Mouse (Mus musculus): ENCODE data around the gene Dynll1. TPM values are rescaled to one million over a fixed set of nuclear protein-coding genes. Genes with fewer than 3 reads are reported as not detected.
"Not testable (repeated sequence)": the region's sequence is repeated elsewhere in the genome, so short reads cannot be mapped to it uniquely, and the experiment has no call there.

The Dynll1 gene
- polyA plus RNA-seq, 1 experiment from 2014 or later = 1,617 TPM

DNA sequence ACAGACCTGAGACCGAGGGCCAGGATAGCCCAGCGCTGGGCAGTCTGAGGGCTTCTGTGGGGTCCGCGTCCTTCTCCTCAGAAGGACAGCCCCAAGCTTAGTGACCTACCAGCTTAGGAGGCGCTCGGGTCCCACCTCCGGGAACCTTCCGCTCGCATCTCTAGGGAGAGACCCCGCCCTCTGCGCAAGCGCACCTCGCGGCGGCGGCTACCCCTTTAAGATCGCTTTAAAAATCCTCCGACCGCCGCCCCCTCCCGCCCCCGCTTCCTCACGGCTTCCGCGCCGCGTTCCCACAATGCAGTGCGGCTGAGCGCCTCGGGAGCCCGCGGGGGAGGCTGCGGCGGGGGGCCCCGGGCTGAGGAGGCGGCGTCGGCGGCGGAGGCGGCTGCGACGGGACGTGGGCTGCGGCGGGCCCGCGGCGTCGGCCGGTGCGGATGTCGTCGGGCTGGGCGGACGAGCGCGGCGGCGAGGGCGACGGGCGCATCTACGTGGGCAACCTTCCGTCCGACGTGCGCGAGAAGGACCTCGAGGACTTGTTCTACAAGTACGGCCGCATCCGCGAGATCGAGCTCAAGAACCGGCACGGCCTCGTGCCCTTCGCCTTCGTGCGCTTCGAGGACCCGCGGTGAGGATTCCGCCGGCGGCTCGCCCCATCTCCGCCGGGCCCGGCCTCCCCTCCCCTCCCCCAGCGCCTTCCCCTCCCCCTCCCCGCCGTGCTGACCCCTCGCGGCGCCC is 26.2 kb upstream of the Dynll1 start, which contains the start of gene Srsf9:
Gene Srsf9, plus strand, starts transcription at position 303 of the 735 bp plus-strand sequence.
- WGBS = under 1% methylated on average over 92 of the region's 97 CpGs
- H3K4me1 ChIP-seq = peaks cover 29% of the 10 kb centered on the region
- peak; percentile 93 for ATAC-seq (replicated peaks; ENCODE audit: low FRiP score)
- no peaks in the 10 kb centered on the region for H3K9me3 ChIP-seq (replicated peaks)
- H3K4me3 ChIP-seq (replicated peaks) = peak within 1 kb of the TSS; percentile 96
- peak within 1 kb of the TSS; percentile 81 for H3K4me2 ChIP-seq
- peak within 1 kb of the TSS; percentile 98 for H3K9ac ChIP-seq
- peaks cover 25% of the 10 kb centered on the region for H3K36me3 ChIP-seq
- no peaks in the 10 kb centered on the region for H3K27me3 ChIP-seq
- H3K27ac ChIP-seq = peak within 1 kb of the TSS; percentile 94

DNA sequence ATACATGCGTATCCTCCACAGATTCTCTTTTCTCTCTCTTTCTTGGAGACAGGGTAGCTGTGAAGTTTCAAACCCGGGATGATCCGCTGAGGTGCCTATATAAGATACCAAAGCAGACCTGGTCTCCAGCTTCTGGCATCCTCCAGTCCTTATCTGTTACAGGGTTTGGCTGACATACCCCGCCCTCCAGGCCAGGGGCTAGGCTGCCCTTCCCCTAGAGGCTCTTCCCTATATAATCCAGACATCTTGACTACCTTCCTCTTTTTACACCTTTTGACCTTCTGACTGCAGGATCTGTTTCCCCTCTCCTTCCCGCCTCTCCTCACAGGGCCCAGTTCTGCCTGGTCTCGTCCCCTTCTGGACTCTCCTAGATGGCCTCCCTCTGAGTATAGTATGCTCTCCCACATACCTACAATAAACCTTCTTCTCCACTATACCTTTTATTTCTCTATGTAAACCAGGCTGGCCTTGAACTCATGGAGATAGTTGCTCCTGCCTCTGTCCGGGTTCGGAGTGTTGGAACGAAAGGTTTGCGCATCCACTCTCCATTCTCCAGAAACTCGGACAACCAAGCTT is 25.5 kb upstream of the Dynll1 start:
- Histone ChIP-seq H3K36me3 (peaks cover 18% of the 10 kb centered on the region), H3K27ac (peak overlapping the region; percentile 94), H3K4me3 (replicated peaks) (peak overlapping the region; percentile 96), H3K4me2 (peak overlapping the region; percentile 81), H3K27me3 (no peaks in the 10 kb centered on the region), H3K9me3 (replicated peaks) (no peaks in the 10 kb centered on the region), H3K9ac (peak overlapping the region; percentile 98), H3K4me1 (peaks cover 29% of the 10 kb centered on the region)
- WGBS = 25% methylated on average over 11 of the region's 11 CpGs
- ATAC-seq (replicated peaks; ENCODE audit: low FRiP score) = peak; percentile 68

- peak overlapping the region; percentile 48 for H3K9ac ChIP-seq
- under 1% methylated on average over 22 of the region's 22 CpGs for WGBS
These were observed 18.5 kb upstream of the Dynll1 start for GRCm38 (mm10) chr5:115319004-115319940.

DNA sequence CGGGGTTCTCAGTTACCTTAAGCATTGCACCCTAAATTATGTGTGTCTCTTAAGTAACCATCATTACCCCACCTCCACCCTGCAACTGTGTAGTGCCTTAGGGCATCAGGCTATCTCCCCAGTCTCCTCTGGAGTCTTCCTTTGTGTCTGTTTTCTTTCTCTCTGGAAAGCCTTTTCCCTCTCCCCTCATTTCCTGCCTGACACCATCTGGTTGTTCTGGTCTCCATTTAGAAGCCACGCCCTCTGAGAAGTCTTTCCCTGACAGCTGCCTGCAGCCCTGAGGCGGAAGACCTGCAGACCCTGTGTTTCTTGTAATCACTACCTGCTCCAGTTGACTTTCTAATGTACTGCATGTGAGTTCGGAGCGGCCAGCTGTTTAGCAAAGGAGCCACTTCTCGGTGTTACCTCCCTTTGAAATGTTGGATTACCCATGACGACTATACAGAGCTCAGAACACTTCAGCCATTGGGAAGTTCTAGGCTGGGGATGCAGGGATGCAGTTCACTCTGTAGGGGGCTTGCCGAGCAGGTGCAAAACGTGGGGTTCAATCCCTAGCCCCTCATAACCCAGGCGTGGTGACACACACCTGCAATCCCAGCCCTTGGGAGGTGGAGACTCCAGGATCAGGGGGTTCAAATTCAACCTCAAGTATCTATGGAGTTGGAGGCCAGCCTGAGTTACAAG is 17.0 kb upstream of the Dynll1 start:
- H3K27ac ChIP-seq = peak overlapping the region; percentile 78
- no peak overlapping the region; the same call in 1 of the 2 replicates for H3K9ac ChIP-seq
- no peaks in the 10 kb centered on the region for H3K36me3 ChIP-seq
- WGBS = 7% methylated on average over 10 of the region's 10 CpGs
- peaks cover 43% of the 10 kb centered on the region for H3K4me1 ChIP-seq
- ATAC-seq (replicated peaks; ENCODE audit: low FRiP score) = no peak; the same call in 1 of the 2 replicates
- 0 out of 2 replicates have a peak overlapping the region, but pooled peaks have one; percentile 6 for H3K4me3 ChIP-seq (replicated peaks)
- H3K9me3 ChIP-seq (replicated peaks) = no peaks in the 10 kb centered on the region
- H3K4me2 ChIP-seq = peak overlapping the region; percentile 37
- H3K27me3 ChIP-seq = no peaks in the 10 kb centered on the region

More at GRCm38 (mm10) chr5:115319004-115319940, 18.5 kb upstream of the Dynll1 start:
- H3K9me3 ChIP-seq (replicated peaks) = no peaks in the 10 kb centered on the region
- peak overlapping the region; percentile 45 for H3K4me3 ChIP-seq (replicated peaks)
- no peaks in the 10 kb centered on the region for H3K36me3 ChIP-seq
- peak; percentile 85 for ATAC-seq (replicated peaks; ENCODE audit: low FRiP score)
- no peaks in the 10 kb centered on the region for H3K27me3 ChIP-seq
- peak overlapping the region; percentile 92 for H3K27ac ChIP-seq
- peaks cover 35% of the 10 kb centered on the region for H3K4me1 ChIP-seq
- H3K4me2 ChIP-seq = peak overlapping the region; percentile 82

GRCm38 (mm10) chr5:115316968-115317644 is 16.3 kb upstream of the Dynll1 start:
- H3K4me1 ChIP-seq = peaks cover 47% of the 10 kb centered on the region
- peak overlapping the region; percentile 78 for H3K27ac ChIP-seq
- H3K9me3 ChIP-seq (replicated peaks) = no peaks in the 10 kb centered on the region
- no peaks in the 10 kb centered on the region for H3K36me3 ChIP-seq
- H3K4me3 ChIP-seq (replicated peaks) = no peak overlapping the region
- H3K9ac ChIP-seq = 0 out of 2 replicates have a peak overlapping the region, but pooled peaks have one; percentile 3
- peak overlapping the region; percentile 37 for H3K4me2 ChIP-seq
- ATAC-seq (replicated peaks; ENCODE audit: low FRiP score) = no peak
- 11% methylated on average over 14 of the region's 14 CpGs for WGBS
- H3K27me3 ChIP-seq = no peaks in the 10 kb centered on the region

GRCm38 (mm10) chr5:115313668-115313943 is 12.8 kb upstream of the Dynll1 start:
- Histone ChIP-seq H3K36me3 (no peaks in the 10 kb centered on the region), H3K27ac (no peak overlapping the region), H3K27me3 (no peaks in the 10 kb centered on the region), H3K9ac (no peak overlapping the region), H3K4me1 (peaks cover 39% of the 10 kb centered on the region), H3K4me3 (replicated peaks) (no peak overlapping the region), H3K9me3 (replicated peaks) (no peaks in the 10 kb centered on the region), H3K4me2 (no peak overlapping the region)
- 42% methylated on average over 5 of the region's 5 CpGs for WGBS
- no peak for ATAC-seq (replicated peaks; ENCODE audit: low FRiP score)

DNA sequence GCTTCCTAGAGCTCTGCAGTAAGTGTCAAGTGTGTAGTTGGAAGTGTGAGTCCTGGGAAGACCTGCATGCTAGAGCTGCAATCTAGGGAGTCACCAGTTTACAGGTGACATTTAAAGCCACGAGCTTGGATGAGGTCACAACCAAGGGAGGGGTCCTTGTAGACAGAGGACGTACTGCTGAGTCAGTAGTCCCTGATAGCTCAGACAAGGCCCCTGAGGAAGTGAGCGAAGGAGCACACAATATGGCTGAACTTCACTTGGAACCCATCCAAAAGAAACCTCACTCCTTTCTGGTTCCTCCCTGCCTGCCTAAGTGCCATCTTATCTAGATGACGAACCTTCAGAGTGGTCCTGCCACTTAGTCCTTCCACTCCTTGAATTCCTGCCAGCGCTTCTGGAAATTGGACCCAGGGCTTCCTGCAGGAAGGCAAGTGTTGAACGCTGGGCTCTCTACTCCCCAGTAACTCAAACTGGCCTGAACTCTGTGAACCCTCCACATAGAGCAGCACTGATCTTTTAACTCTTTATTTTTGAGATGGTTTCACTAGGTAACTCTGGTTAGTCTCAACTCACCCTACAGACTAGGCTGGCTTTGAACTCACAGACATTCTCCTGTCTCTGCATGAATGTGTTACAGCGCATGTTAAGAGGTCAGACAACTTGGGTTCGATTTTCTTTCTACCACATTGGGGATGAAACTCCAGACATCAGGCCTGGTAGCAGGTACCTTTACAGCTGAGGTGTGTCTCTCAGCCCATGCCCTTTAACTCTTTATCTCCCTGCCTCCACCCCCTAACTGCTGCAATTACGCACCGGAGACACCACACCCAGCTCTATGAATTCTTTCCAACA is 12.2 kb upstream of the Dynll1 start:
- Histone ChIP-seq H3K36me3 (no peaks in the 10 kb centered on the region), H3K4me1 (peaks cover 33% of the 10 kb centered on the region), H3K4me2 (no peak overlapping the region), H3K9ac (no peak overlapping the region), H3K27ac (no peak overlapping the region), H3K4me3 (replicated peaks) (no peak overlapping the region), H3K9me3 (replicated peaks) (no peaks in the 10 kb centered on the region), H3K27me3 (no peaks in the 10 kb centered on the region)
- ATAC-seq (replicated peaks; ENCODE audit: low FRiP score) = no peak
- 58% methylated on average over 10 of the region's 10 CpGs for WGBS

DNA sequence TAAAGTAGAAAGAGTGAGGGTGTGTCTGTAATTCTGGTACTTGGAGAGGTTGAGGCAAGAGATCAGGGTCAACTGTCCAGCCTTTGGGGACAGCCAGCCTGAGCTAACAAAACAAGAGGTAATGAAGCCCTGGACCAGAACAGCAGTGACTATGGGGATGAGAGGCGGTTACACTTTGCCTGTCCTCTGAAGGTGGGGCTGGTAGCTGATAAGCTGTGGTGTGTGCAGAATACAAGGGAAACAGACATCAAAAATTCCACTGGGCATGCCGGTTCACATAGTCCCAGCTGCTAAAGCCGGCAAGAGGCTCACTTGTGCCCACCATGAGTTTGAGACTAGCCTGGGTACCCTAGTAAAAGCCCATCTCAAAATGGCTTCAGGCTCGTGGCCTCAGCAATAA is 11.6 kb upstream of the Dynll1 start:
- H3K9ac ChIP-seq = no peak overlapping the region
- 78% methylated on average over 4 of the region's 4 CpGs for WGBS

GRCm38 (mm10) chr5:115302190-115302589 is 1.4 kb upstream of the Dynll1 start:
- 85% methylated on average over 6 of the region's 7 CpGs for WGBS
- 0 out of 2 replicates have a peak overlapping the region, but pooled peaks have one; percentile 59 for H3K9ac ChIP-seq
- not testable (repeated sequence) for ATAC-seq (replicated peaks; ENCODE audit: low FRiP score); H3K4me3 ChIP-seq (replicated peaks); H3K27me3 ChIP-seq; H3K27ac ChIP-seq; H3K9me3 ChIP-seq (replicated peaks)
- H3K4me2 ChIP-seq = peak overlapping the region; percentile 71; the same call in 1 of the 2 replicates
- H3K4me1 ChIP-seq = peaks cover 35% of the 10 kb centered on the region
- peaks cover 24% of the 10 kb centered on the region for H3K36me3 ChIP-seq

More for the DNA sequence above, 11.6 kb upstream of the Dynll1 start:
- H3K9me3 ChIP-seq (replicated peaks) = no peaks in the 10 kb centered on the region
- H3K4me2 ChIP-seq = no peak overlapping the region
- peaks cover 26% of the 10 kb centered on the region for H3K4me1 ChIP-seq
- H3K4me3 ChIP-seq (replicated peaks) = no peak overlapping the region
- H3K36me3 ChIP-seq = no peaks in the 10 kb centered on the region
- H3K27ac ChIP-seq = no peak overlapping the region
- no peaks in the 10 kb centered on the region for H3K27me3 ChIP-seq
- no peak for ATAC-seq (replicated peaks; ENCODE audit: low FRiP score)

DNA sequence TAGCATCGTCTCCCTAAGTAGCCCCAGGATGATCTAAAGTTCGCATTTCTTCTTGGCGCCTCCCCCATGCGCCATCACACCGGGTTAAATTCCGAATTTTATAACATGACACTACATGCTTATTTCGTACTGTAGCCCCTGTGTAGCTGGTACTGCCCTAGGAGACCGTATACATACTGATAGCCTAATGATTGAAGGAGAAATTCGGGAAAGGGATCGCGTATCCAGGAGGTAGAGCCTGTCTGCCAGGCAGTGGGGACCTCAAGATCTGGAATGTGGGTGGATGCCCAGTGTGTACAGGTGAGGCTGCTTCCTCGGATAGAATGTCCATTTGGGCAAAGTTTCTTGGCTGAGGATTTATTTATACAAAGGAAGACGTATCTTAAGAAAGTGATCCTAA is 816 bp upstream of the Dynll1 start:
- peak overlapping the region; percentile 85 for H3K27ac ChIP-seq
- peaks cover 30% of the 10 kb centered on the region for H3K36me3 ChIP-seq
- 17% methylated on average over 13 of the region's 13 CpGs for WGBS
- peak overlapping the region; percentile 71 for H3K4me2 ChIP-seq
- H3K4me1 ChIP-seq = peaks cover 35% of the 10 kb centered on the region
- no peak for ATAC-seq (replicated peaks; ENCODE audit: low FRiP score)
- peak overlapping the region; percentile 59 for H3K9ac ChIP-seq
- H3K9me3 ChIP-seq (replicated peaks) = no peaks in the 10 kb centered on the region
- H3K27me3 ChIP-seq = no peaks in the 10 kb centered on the region
- H3K4me3 ChIP-seq (replicated peaks) = peak overlapping the region; percentile 77
